In genomic region chr3:88616951-88617500, GRCm38 (mm10) we compare ENCODE assay signal across 15 mouse cellular contexts. TPM values are rescaled to one million over a fixed set of nuclear protein-coding genes. Genes with fewer than 3 reads are reported as not detected.
DNase-seq lines count a peak whose midpoint lies in the region; ATAC-seq and TF ChIP-seq lines count a peak whose summit lies in the region.
"Had no signal": no experiment of that assay in that cellular context is flagged by ENCODE, and none has a peak within 500 bp of the region (broad histone marks: within the 10 kb centered on the region; RNA-seq: fewer than 3 reads in every experiment).

No protein-coding gene starts in this region.

- no peak overlapping the region for H3K4me3 ChIP-seq in kidney, embryonic 16.5 days (ENCODE audit: low read length)
- H3K4me3 ChIP-seq in bone marrow, adult 2 months (replicated peaks; ENCODE audit: control insufficient read depth, low read depth, low read length), result no peak overlapping the region
- H3K4me3 ChIP-seq in limb, embryonic 15.5 days, result peak overlapping the region; percentile 16
- H3K4me3 ChIP-seq: liver, embryonic 15.5 days; midbrain, embryonic 15.5 days had no signal

- H3K36me3 ChIP-seq in kidney, embryonic 16.5 days (ENCODE audit: insufficient read depth, low read length), result no peaks in the 10 kb centered on the region
- no peaks in the 10 kb centered on the region for H3K36me3 ChIP-seq in limb, embryonic 15.5 days
- H3K36me3 ChIP-seq: liver, embryonic 15.5 days; midbrain, embryonic 15.5 days had no signal

- TF ChIP-seq POLR2A in bone marrow, adult 2 months (IDR thresholded peaks at IDR 0.05; ENCODE audit: borderline replicate concordance, control insufficient read depth, low read depth, low read length), result no peak

- no peak for TF ChIP-seq CTCF in bone marrow, adult 2 months (IDR thresholded peaks at IDR 0.05; ENCODE audit: control insufficient read depth, insufficient read depth, low read length)

- no peaks in the 10 kb centered on the region for H3K9me3 ChIP-seq in kidney, embryonic 16.5 days (ENCODE audit: low read length)
- H3K9me3 ChIP-seq in limb, embryonic 15.5 days, result no peaks in the 10 kb centered on the region
- H3K9me3 ChIP-seq: liver, embryonic 15.5 days; midbrain, embryonic 15.5 days had no signal

- peaks cover 35% of the 10 kb centered on the region for H3K4me1 ChIP-seq in kidney, embryonic 16.5 days (ENCODE audit: insufficient read depth, low read length)
- H3K4me1 ChIP-seq in bone marrow, adult 2 months (ENCODE audit: control insufficient read depth, insufficient read depth, low read length), result peaks cover 5% of the 10 kb centered on the region
- H3K4me1 ChIP-seq in limb, embryonic 15.5 days, result peaks cover 37% of the 10 kb centered on the region

- DNase-seq in cerebellum, adult 9-11 months, result peak; percentile 41
- DNase-seq in cerebellum, postnatal 14 days, result no peak
- DNase-seq in kidney, postnatal 14 days, result no peak
- DNase-seq in retina, postnatal 1 day, result no peak
- no peak for DNase-seq in left cerebral cortex, adult 11 months (ENCODE audit: low spot score)
- DNase-seq: adrenal gland, postnatal 36 days; B cell, adult 2 months; gastrocnemius, postnatal 25 days; thymus, postnatal 36 days had no signal

- WGBS in kidney, embryonic 16.5 days, result 76% methylated on average over 3 of the region's 3 CpGs
- 51% methylated on average over 3 of the region's 3 CpGs for WGBS in bone marrow, adult 2 months
- 62% methylated on average over 3 of the region's 3 CpGs for WGBS in limb, embryonic 15.5 days

- no peaks in the 10 kb centered on the region for H3K27me3 ChIP-seq in kidney, embryonic 16.5 days (ENCODE audit: insufficient read depth, low read length)
- H3K27me3 ChIP-seq in limb, embryonic 15.5 days, result no peaks in the 10 kb centered on the region
- H3K27me3 ChIP-seq: midbrain, embryonic 15.5 days had no signal

- ATAC-seq in kidney, embryonic 16.5 days (ENCODE audit: low FRiP score, low TSS enrichment), result no peak
- no peak for ATAC-seq in limb, embryonic 15.5 days (ENCODE audit: insufficient number of reproducible peaks, low FRiP score, low TSS enrichment, low read depth)
- ATAC-seq: midbrain, embryonic 15.5 days had no signal

- H3K4me2 ChIP-seq in kidney, embryonic 16.5 days (replicated peaks; ENCODE audit: low read depth, low read length), result peak overlapping the region; percentile 42
- peak overlapping the region; percentile 26 for H3K4me2 ChIP-seq in limb, embryonic 15.5 days
- H3K4me2 ChIP-seq: liver, embryonic 15.5 days; midbrain, embryonic 15.5 days had no signal

- no peak overlapping the region for H3K9ac ChIP-seq in kidney, embryonic 16.5 days (replicated peaks; ENCODE audit: low read length)
- no peak overlapping the region for H3K9ac ChIP-seq in limb, embryonic 15.5 days
- H3K9ac ChIP-seq: liver, embryonic 15.5 days; midbrain, embryonic 15.5 days had no signal

- H3K27ac ChIP-seq in kidney, embryonic 16.5 days (ENCODE audit: low read length), result no peak overlapping the region
- 0 out of 2 replicates have a peak overlapping the region, but pooled peaks have one; percentile 34 for H3K27ac ChIP-seq in bone marrow, adult 2 months (ENCODE audit: control insufficient read depth, insufficient read depth, low read depth, low read length, poor library complexity)
- peak overlapping the region; percentile 80 for H3K27ac ChIP-seq in limb, embryonic 15.5 days
- H3K27ac ChIP-seq: midbrain, embryonic 15.5 days had no signal

RNA-seq across cellular contexts. Expression of gene Arhgef2, which starts 11.3 kb away (rescaled TPM):
- polyA plus RNA-seq in kidney, embryonic 16.5 days (2015; fragmentation: Nextera tagmentation; extraction: Ambion mirVana), result 103 and 119 TPM in 2 replicates
- polyA plus RNA-seq in bone marrow, adult 2 months (2011; ENCODE audit: insufficient read depth, insufficient read length, low replicate concordance, missing spikeins), result 39.3 and 96.1 TPM in 2 replicates
- polyA plus RNA-seq in limb, embryonic 15.5 days (2015; fragmentation: Nextera tagmentation; extraction: Ambion mirVana), result 84.9 and 97.3 TPM in 2 replicates

RNA-seq across cellular contexts. Expression of gene Rxfp4, which starts 35.9 kb away (rescaled TPM):
- polyA plus RNA-seq in kidney, embryonic 16.5 days (2015; fragmentation: Nextera tagmentation; extraction: Ambion mirVana), result not detected in 2 replicates
- polyA plus RNA-seq in bone marrow, adult 2 months (2011; ENCODE audit: insufficient read depth, insufficient read length, low replicate concordance, missing spikeins), result not detected in 2 replicates
- polyA plus RNA-seq in limb, embryonic 15.5 days (2015; fragmentation: Nextera tagmentation; extraction: Ambion mirVana), result 0.19 TPM in 1 of 2 replicates, not detected in the other
- polyA plus RNA-seq: intestine, embryonic 14.5 days; liver, embryonic 15.5 days; midbrain, embryonic 15.5 days had no signal

RNA-seq across cellular contexts. Expression of gene Ssr2, which starts 41.4 kb away (rescaled TPM):
- 269 and 323 TPM in 2 replicates for polyA plus RNA-seq in kidney, embryonic 16.5 days (2015; fragmentation: Nextera tagmentation; extraction: Ambion mirVana)
- 46.1 and 84.8 TPM in 2 replicates for polyA plus RNA-seq in bone marrow, adult 2 months (2011; ENCODE audit: insufficient read depth, insufficient read length, low replicate concordance, missing spikeins)
- polyA plus RNA-seq in limb, embryonic 15.5 days (2015; fragmentation: Nextera tagmentation; extraction: Ambion mirVana), result 347 and 365 TPM in 2 replicates
